Mouse (Mus musculus) embryonic facial prominence, embryonic 13.5 days (tissue): Measurements from ENCODE around the gene Bbs7. TPM values are rescaled to one million over a fixed set of nuclear protein-coding genes. Genes with fewer than 3 reads are reported as not detected.

Experiments
- ATAC-seq: fragments of 200-750 bp; cut with Nextera tagmentation; 2 replicates; pipeline ENCODE4 v1.8.0; 2017; ENCODE audit warnings: low read depth; ENCODE audit not compliant: insufficient number of reproducible peaks, insufficient read depth, low FRiP score, low TSS enrichment
- H3K27ac ChIP-seq: fragments of 300-500 bp; sonication (generic); 2 replicates; pipeline ENCODE4 v1.5.1; 2015; ENCODE audit warnings: moderate library complexity, mild to moderate bottlenecking, inconsistent platforms
- H3K27me3 ChIP-seq: fragments of 300-500 bp; sonication (generic); 2 replicates; pipeline ENCODE4 v1.6.1; 2015; ENCODE audit warnings: mild to moderate bottlenecking, inconsistent platforms
- H3K36me3 ChIP-seq: fragments of 300-500 bp; sonication (generic); 2 replicates; pipeline ENCODE4 v1.6.1; 2015; ENCODE audit warnings: mild to moderate bottlenecking, inconsistent platforms
- H3K4me1 ChIP-seq: fragments of 300-500 bp; sonication (generic); 2 replicates; pipeline ENCODE4 v1.6.1; 2015; ENCODE audit warnings: inconsistent platforms
- H3K4me2 ChIP-seq: fragments of 300-500 bp; sonication (generic); 2 replicates; pipeline ENCODE4 v1.6.1; 2015; ENCODE audit warnings: moderate library complexity, mild to moderate bottlenecking, inconsistent platforms
- H3K4me3 ChIP-seq: fragments of 300-500 bp; sonication (generic); 2 replicates; pipeline ENCODE4 v1.5.1; 2015; ENCODE audit warnings: mild to moderate bottlenecking, inconsistent platforms
- H3K9ac ChIP-seq: fragments of 300-500 bp; sonication (generic); 2 replicates; pipeline ENCODE4 v1.6.1; 2015; ENCODE audit warnings: mild to moderate bottlenecking, inconsistent platforms
- H3K9me3 ChIP-seq: fragments of 300-500 bp; sonication (generic); 2 replicates; pipeline ENCODE4 v1.6.1; 2016; ENCODE audit warnings: inconsistent platforms
- WGBS: fragments of 180-500 bp; shearing (Covaris S2); methylation state at CpG from one replicate; pipeline ENCODE4 v1.1.7; 2015; ENCODE audit warnings: mixed read lengths; 5-methylcytosine and 5-hydroxymethylcytosine counted together
- polyA plus RNA-seq: library from polyadenylated mRNA; unstranded; fragments of >200 nt; fragmentation: Nextera tagmentation; extraction: Ambion mirVana; gene quantifications from 2 replicates; pipeline ENCODE4 v1.2.1, GENCODE M21; 2015

Bbs7 gene
- polyA plus RNA-seq, 1 experiment from 2014 or later = 20.5 TPM

- Histone ChIP-seq H3K4me3 (no peak overlapping the region), H3K27me3 (peaks cover 40% of the 10 kb centered on the region), H3K4me1 (peaks cover 6% of the 10 kb centered on the region), H3K9me3 (no peaks in the 10 kb centered on the region), H3K4me2 (no peak overlapping the region), H3K9ac (no peak overlapping the region), H3K36me3 (no peaks in the 10 kb centered on the region), H3K27ac (no peak overlapping the region)
- no peak for ATAC-seq
- WGBS = 72% methylated on average over 3 of the region's 3 CpGs
Measured at GRCm38 (mm10) chr3:36524466-36524865, 88.8 kb downstream of the Bbs7 start.

Other genes with a start within 250 kb of the Bbs7 start
- 327 and 355 TPM in 2 replicates for gene Anxa5, start 137.6 kb downstream of the Bbs7 start, polyA plus RNA-seq
- gene 1810062G17Rik, start 137.5 kb downstream of the Bbs7 start, polyA plus RNA-seq = 0.89 and 1.4 TPM in 2 replicates
- gene Gm11549, start 91.7 kb downstream of the Bbs7 start, polyA plus RNA-seq = 0.07 and 0.18 TPM in 2 replicates
- 69.3 and 73.7 TPM in 2 replicates for gene Exosc9, start 60.9 kb downstream of the Bbs7 start, polyA plus RNA-seq
- gene Ccna2, start 41.3 kb downstream of the Bbs7 start, polyA plus RNA-seq = 171 and 175 TPM in 2 replicates
- gene Trpc3, start 76.7 kb upstream of the Bbs7 start, polyA plus RNA-seq = 3.6 and 6.5 TPM in 2 replicates
- 58.0 and 61.0 TPM in 2 replicates for gene 4932438A13Rik, start 249.6 kb upstream of the Bbs7 start, polyA plus RNA-seq